Mouse (Mus musculus) midbrain, embryonic 15.5 days (tissue): ENCODE measurements around the gene Dlg2. TPM values are rescaled to one million over a fixed set of nuclear protein-coding genes. Genes with fewer than 3 reads are reported as not detected.

Source experiments
- ATAC-seq: fragments of 200-750 bp; cut with Nextera tagmentation; replicated peaks from 2 replicates; pipeline ENCODE4 v1.8.0; 2017; ENCODE audit warnings: moderate TSS enrichment
- H3K27ac ChIP-seq: fragments of 300-500 bp; sonication (generic); 2 replicates; pipeline ENCODE4 v1.5.1; 2015; ENCODE audit warnings: mild to moderate bottlenecking, inconsistent platforms
- H3K27me3 ChIP-seq: fragments of 300-500 bp; sonication (generic); replicated peaks from 2 replicates; pipeline ENCODE4 v1.6.1; 2015; ENCODE audit warnings: inconsistent platforms
- H3K36me3 ChIP-seq: fragments of 300-500 bp; sonication (generic); replicated peaks from 2 replicates; pipeline ENCODE4 v1.6.1; 2015; ENCODE audit warnings: inconsistent platforms
- H3K4me1 ChIP-seq: fragments of 300-500 bp; sonication (generic); 2 replicates; pipeline ENCODE4 v1.6.1; 2015; ENCODE audit warnings: inconsistent platforms
- H3K4me2 ChIP-seq: fragments of 300-500 bp; sonication (generic); 2 replicates; pipeline ENCODE4 v1.6.1; 2015; ENCODE audit warnings: inconsistent platforms, mild to moderate bottlenecking, moderate library complexity
- H3K4me3 ChIP-seq: fragments of 300-500 bp; sonication (generic); 2 replicates; pipeline ENCODE4 v1.5.1; 2015; ENCODE audit warnings: mild to moderate bottlenecking, inconsistent platforms
- H3K9ac ChIP-seq: fragments of 300-500 bp; sonication (generic); 2 replicates; pipeline ENCODE4 v1.6.1; 2015; ENCODE audit warnings: mild to moderate bottlenecking, inconsistent platforms
- H3K9me3 ChIP-seq: fragments of 300-500 bp; sonication (generic); 2 replicates; pipeline ENCODE4 v1.6.1; 2016; ENCODE audit warnings: inconsistent platforms
- WGBS: fragments of 180-500 bp; shearing (Covaris S2); methylation state at CpG from one replicate; pipeline ENCODE4 v1.1.7; 2015; ENCODE audit warnings: mixed read lengths; 5-methylcytosine and 5-hydroxymethylcytosine counted together
- polyA plus RNA-seq: library from polyadenylated mRNA; unstranded; fragments of >200 nt; fragmentation: Nextera tagmentation; extraction: Ambion mirVana; gene quantifications from 2 replicates; pipeline ENCODE4 v1.2.1, GENCODE M21; 2015

Gene Dlg2
- polyA plus RNA-seq, result 22.1 and 28.8 TPM in 2 replicates

DNA sequence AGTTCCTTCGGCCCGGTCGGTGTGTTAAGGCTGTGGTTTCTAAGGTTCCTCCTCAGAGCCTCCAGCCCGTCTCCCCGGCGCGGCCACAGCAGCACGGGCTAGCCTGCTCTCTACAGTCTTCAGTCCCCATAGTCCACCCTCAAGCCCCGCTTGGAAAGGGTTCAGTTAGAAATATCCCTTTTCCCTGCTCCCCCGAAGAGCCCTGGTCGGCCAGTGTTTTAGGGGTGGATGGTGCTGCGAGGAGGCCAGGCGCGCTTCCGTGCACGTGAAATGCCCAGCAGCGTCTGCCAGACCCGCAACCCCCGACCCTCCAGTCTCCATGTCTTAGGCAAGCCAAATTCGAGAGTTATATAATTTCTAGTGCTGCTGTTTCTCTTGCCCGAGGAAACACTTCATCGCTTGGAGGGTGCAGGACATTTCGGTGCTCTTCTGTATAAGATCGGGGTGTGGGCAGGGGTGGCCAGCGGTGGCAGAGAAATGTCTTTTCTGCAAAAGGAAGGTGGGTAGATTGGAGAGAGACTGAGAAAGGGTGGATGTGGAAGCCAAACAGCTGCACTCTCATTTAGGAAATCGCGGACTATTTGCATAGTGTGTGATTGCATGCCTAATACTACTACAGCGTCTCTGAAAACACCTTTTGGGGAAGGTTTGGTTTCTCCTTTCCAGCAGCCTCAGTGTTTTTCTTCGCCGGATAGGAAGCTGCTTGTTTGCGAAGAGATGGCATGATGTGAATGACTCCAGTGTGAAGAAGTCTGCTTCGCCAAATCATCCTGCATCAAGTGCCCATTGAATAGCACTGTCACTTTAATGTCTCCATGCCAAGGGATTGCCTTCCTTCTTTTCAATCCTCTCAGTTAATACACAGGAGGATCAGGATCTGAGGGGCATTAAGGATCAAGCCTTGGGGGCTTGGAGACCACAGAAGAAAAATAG lies at the start of gene Dlg2:
Dlg2 (plus strand) TSS at position 360 of the 933 bp plus-strand sequence.
- ATAC-seq, result peak; percentile 89; the same call in 1 of the 2 replicates

GRCm38 (mm10) chr7:90427006-90427405 lies 49.5 kb upstream of the Dlg2 start:
- WGBS, result 75% methylated on average over 9 of the region's 9 CpGs
- ATAC-seq, result peak; percentile 8

More for the DNA sequence above, at the start of gene Dlg2:
- WGBS, result under 1% methylated on average over 32 of the region's 32 CpGs
- Histone ChIP-seq H3K27me3 (no peaks in the 10 kb centered on the region), H3K4me3 (peak within 1 kb of the TSS; percentile 71), H3K27ac (peak within 1 kb of the TSS; percentile 88), H3K4me2 (peak within 1 kb of the TSS; percentile 75), H3K9me3 (no peaks in the 10 kb centered on the region), H3K4me1 (peaks cover 14% of the 10 kb centered on the region), H3K36me3 (no peaks in the 10 kb centered on the region), H3K9ac (peak within 1 kb of the TSS; percentile 72)

GRCm38 (mm10) chr7:90432221-90432620 lies 44.3 kb upstream of the Dlg2 start:
- H3K9ac ChIP-seq, result no peak overlapping the region
- peaks cover 2% of the 10 kb centered on the region for H3K4me1 ChIP-seq
- H3K27me3 ChIP-seq, result no peaks in the 10 kb centered on the region
- no peak overlapping the region for H3K27ac ChIP-seq
- no peaks in the 10 kb centered on the region for H3K9me3 ChIP-seq
- no peak overlapping the region for H3K4me3 ChIP-seq
- no peak overlapping the region for H3K4me2 ChIP-seq
- H3K36me3 ChIP-seq, result no peaks in the 10 kb centered on the region
- no peak for ATAC-seq

More at GRCm38 (mm10) chr7:90427006-90427405, 49.5 kb upstream of the Dlg2 start:
- H3K9ac ChIP-seq, result peak overlapping the region; percentile 46; the same call in 1 of the 2 replicates
- peak overlapping the region; percentile 67; the same call in 1 of the 2 replicates for H3K27ac ChIP-seq
- H3K4me3 ChIP-seq, result peak overlapping the region; percentile 46
- no peaks in the 10 kb centered on the region for H3K9me3 ChIP-seq
- H3K4me2 ChIP-seq, result peak overlapping the region; percentile 81
- no peaks in the 10 kb centered on the region for H3K27me3 ChIP-seq
- H3K36me3 ChIP-seq, result no peaks in the 10 kb centered on the region
- peaks cover 13% of the 10 kb centered on the region for H3K4me1 ChIP-seq

- H3K27ac ChIP-seq, result no peak overlapping the region
- no peak for ATAC-seq
- peaks cover 5% of the 10 kb centered on the region for H3K4me1 ChIP-seq
- no peaks in the 10 kb centered on the region for H3K36me3 ChIP-seq
- WGBS, result 94% methylated on average over 4 of the region's 4 CpGs
- H3K9ac ChIP-seq, result no peak overlapping the region
- H3K4me3 ChIP-seq, result no peak overlapping the region
- H3K4me2 ChIP-seq, result no peak overlapping the region
- no peaks in the 10 kb centered on the region for H3K9me3 ChIP-seq
- no peaks in the 10 kb centered on the region for H3K27me3 ChIP-seq
Measured at GRCm38 (mm10) chr7:90440044-90440443, 36.4 kb upstream of the Dlg2 start.

DNA sequence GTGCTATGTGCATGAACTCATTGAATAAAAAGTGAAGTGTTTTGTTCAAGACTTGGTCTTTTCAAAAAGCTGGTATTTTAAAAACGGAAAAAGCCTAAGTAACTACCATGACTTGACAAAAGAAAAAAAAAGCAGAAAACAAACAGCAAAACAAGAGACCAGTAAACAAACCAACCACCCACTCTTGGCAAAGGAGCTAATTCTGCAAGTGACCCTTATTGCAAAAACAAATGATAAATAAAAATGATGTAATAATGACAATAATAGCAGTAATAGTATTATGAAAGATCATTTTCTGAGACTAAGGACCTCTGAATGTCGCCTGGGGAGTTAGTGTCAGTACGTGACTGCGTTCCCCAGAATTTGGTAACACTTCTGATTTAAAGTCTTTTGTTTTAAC lies 34.4 kb upstream of the Dlg2 start:
- Histone ChIP-seq H3K4me1 (peaks cover 11% of the 10 kb centered on the region), H3K4me2 (peak overlapping the region; percentile 58), H3K9ac (peak overlapping the region; percentile 92), H3K36me3 (no peaks in the 10 kb centered on the region), H3K9me3 (no peaks in the 10 kb centered on the region), H3K4me3 (peak overlapping the region; percentile 89), H3K27me3 (no peaks in the 10 kb centered on the region), H3K27ac (peak overlapping the region; percentile 96)
- ATAC-seq, result peak; percentile 19
- 9% methylated on average over 4 of the region's 4 CpGs for WGBS

DNA sequence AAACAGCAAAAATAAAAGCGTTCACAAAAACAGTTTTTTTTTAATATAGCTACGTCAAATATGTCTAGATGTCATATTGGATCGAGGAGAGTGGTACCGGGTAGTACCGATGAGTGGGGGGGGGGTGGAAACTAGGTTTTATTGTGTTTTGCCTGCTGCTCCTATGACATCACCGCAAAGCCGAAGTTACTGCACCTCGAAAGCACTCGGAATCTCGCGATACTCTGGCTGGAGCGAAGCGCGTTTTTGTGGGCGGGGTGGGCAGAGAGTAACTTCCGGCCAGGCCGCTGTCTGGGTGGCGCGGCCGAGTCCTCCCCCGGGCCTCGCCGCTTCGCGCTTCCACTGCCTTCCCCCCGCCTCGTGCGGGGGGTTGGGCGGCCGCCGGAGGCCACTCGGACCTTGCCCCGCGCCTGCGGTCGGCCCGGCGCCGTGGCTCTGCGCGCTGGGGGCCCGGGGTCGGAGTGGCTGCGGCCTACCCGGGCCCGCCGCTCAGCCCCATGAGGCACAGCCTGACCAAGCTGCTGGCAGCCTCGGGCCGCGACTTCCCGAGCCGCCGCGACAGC lies 33.9 kb upstream of the Dlg2 start, which contains the start of gene Crebzf:
Crebzf (plus strand) TSS at position 212 of the 563 bp plus-strand sequence.
- H3K4me2 ChIP-seq, result peak within 1 kb of the TSS; percentile 68
- peaks cover 11% of the 10 kb centered on the region for H3K4me1 ChIP-seq
- peak within 1 kb of the TSS; percentile 89 for H3K4me3 ChIP-seq
- no peaks in the 10 kb centered on the region for H3K9me3 ChIP-seq
- H3K27me3 ChIP-seq, result no peaks in the 10 kb centered on the region
- H3K27ac ChIP-seq, result peak within 1 kb of the TSS; percentile 96
- under 1% methylated on average over 51 of the region's 54 CpGs for WGBS
- H3K36me3 ChIP-seq, result no peaks in the 10 kb centered on the region
- peak within 1 kb of the TSS; percentile 92 for H3K9ac ChIP-seq
- peak; percentile 98 for ATAC-seq

- Histone ChIP-seq H3K4me2 (peak overlapping the region; percentile 68), H3K36me3 (no peaks in the 10 kb centered on the region), H3K9me3 (no peaks in the 10 kb centered on the region), H3K27me3 (no peaks in the 10 kb centered on the region), H3K9ac (peak overlapping the region; percentile 92), H3K27ac (peak overlapping the region; percentile 96), H3K4me1 (peaks cover 11% of the 10 kb centered on the region), H3K4me3 (peak overlapping the region; percentile 89)
- under 1% methylated on average over 110 of the region's 123 CpGs for WGBS
- ATAC-seq, result peak; percentile 78; the same call in 1 of the 2 replicates
Measured at GRCm38 (mm10) chr7:90443101-90444091, 33.1 kb upstream of the Dlg2 start.

DNA sequence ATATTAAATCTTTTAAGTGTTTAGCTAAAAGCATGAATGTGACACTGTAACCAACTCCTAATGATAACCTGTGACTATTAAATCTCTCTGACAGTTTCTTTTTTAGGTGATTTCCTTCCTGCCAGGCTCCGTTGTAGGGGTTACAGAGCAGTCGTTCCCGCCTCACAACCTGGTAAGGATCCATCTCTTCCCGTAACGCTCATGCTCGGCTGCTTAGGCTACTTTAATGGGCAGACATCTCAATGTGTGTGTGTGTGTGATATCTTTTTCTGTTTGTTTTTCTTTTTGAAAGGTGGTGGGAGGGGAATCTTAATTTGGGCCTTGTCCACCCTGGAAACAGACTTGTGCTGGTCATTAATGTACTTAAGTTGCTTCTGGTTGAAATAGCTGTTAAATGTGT lies 32.3 kb upstream of the Dlg2 start:
- Histone ChIP-seq H3K9ac (peak overlapping the region; percentile 92), H3K9me3 (no peaks in the 10 kb centered on the region), H3K27me3 (no peaks in the 10 kb centered on the region), H3K4me3 (peak overlapping the region; percentile 89), H3K36me3 (0 out of 2 replicates have a peak, but pooled peaks cover 2% of the 10 kb centered on the region), H3K4me2 (peak overlapping the region; percentile 68), H3K27ac (peak overlapping the region; percentile 96; the same call in 1 of the 2 replicates), H3K4me1 (peaks cover 13% of the 10 kb centered on the region)
- ATAC-seq, result no peak
- 0% methylated on average over 6 of the region's 6 CpGs for WGBS

DNA sequence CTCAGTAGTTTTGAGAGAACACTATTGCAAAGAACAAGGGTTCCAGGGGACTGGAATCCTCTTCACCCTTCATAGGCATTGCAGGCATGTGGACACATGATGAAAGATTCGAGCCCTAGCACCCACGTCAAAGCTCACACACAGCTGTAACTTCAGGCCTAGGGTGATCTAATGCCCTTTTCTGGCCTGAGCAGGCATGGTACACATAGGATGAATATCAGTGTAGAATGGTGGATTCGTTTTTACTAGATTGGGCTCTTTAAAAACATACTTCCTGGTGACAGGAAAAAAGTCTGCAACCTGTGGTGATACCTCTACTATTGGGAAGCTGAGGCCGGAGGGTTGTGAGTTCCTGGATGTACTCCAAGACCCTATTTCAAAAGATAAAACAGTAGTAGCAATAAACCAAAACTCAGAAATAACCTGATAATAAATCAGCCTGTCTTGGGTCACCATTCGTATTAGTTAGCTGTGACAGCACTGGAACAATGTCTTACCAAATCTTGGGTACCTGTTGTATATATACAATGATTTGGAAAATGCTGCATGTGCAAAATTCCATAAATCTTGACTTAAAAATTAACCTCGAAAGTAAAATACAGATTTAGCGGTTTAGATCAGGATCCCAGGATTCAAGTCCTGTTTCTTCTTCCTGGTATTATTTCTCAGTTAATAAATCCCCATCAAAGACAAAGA lies 20.2 kb upstream of the Dlg2 start:
- Histone ChIP-seq H3K27ac (peak overlapping the region; percentile 91), H3K4me1 (peaks cover 17% of the 10 kb centered on the region), H3K9me3 (no peaks in the 10 kb centered on the region), H3K4me2 (peak overlapping the region; percentile 62), H3K27me3 (no peaks in the 10 kb centered on the region), H3K36me3 (peaks cover 12% of the 10 kb centered on the region; the same call in 1 of the 2 replicates), H3K9ac (peak overlapping the region; percentile 71), H3K4me3 (peak overlapping the region; percentile 60)
- ATAC-seq, result no peak
- 41% methylated on average over 7 of the region's 7 CpGs for WGBS

GRCm38 (mm10) chr7:90456845-90457468 lies 19.5 kb upstream of the Dlg2 start, which contains the start of gene Tmem126a:
Gene Tmem126a (minus strand): TSS chr7:90457229.
- 0% methylated on average over 41 of the region's 41 CpGs for WGBS
- no peaks in the 10 kb centered on the region for H3K9me3 ChIP-seq
- H3K9ac ChIP-seq, result peak within 1 kb of the TSS; percentile 71
- H3K27me3 ChIP-seq, result no peaks in the 10 kb centered on the region
- H3K27ac ChIP-seq, result peak within 1 kb of the TSS; percentile 91
- ATAC-seq, result peak; percentile 99
- peaks cover 10% of the 10 kb centered on the region; the same call in 1 of the 2 replicates for H3K36me3 ChIP-seq
- H3K4me3 ChIP-seq, result peak within 1 kb of the TSS; percentile 60
- peaks cover 17% of the 10 kb centered on the region for H3K4me1 ChIP-seq
- peak within 1 kb of the TSS; percentile 62 for H3K4me2 ChIP-seq
